Mouse (Mus musculus) cortical plate, adult 2 months (tissue): Measurements from ENCODE around the gene Vmn1r39. TPM values are rescaled to one million over a fixed set of nuclear protein-coding genes. Genes with fewer than 3 reads are reported as not detected.
"Not testable (repeated sequence)": the region's sequence is repeated elsewhere in the genome, so short reads cannot be mapped to it uniquely, and the experiment has no call there.

Source experiments
- H3K27ac ChIP-seq: fragments of 200-500 bp; 2 replicates; pipeline ENCODE4 v1.5.1; 2012; ENCODE audit warnings: low read length, control low read depth, inconsistent platforms; ENCODE audit not compliant: insufficient read depth
- H3K4me1 ChIP-seq: fragments of 200-500 bp; 2 replicates; pipeline ENCODE4 v1.6.1; 2011; ENCODE audit warnings: low read length; ENCODE audit not compliant: control insufficient read depth, insufficient read depth
- H3K4me3 ChIP-seq: fragments of 200-500 bp; 2 replicates; pipeline ENCODE4 v1.5.1; 2011; ENCODE audit warnings: mild to moderate bottlenecking, low read length, control low read depth; ENCODE audit not compliant: insufficient read depth
- CTCF ChIP-seq: fragments of 200-500 bp; IDR thresholded peaks from 2 replicates; pipeline ENCODE4 v1.5.1; 2011; ENCODE audit warnings: mild to moderate bottlenecking, control low read depth, low read length; ENCODE audit not compliant: insufficient read depth; ENCODE audit errors: extremely low read depth
- POLR2A ChIP-seq: fragments of 200-500 bp; IDR thresholded peaks from 2 replicates; pipeline ENCODE4 v1.6.1; 2011; ENCODE audit warnings: mild to moderate bottlenecking, low read length, control low read depth; ENCODE audit not compliant: insufficient read depth; ENCODE audit errors: extremely low read depth
- polyA plus RNA-seq: library from polyadenylated mRNA; depleted of rRNA; stranded (reverse); fragments of >200 nt; gene quantifications from 2 replicates; pipeline ENCODE4 v1.2.3, GENCODE M21; 2012; rRNA removed

Gene Vmn1r39
- not detected in 2 replicates for polyA plus RNA-seq

DNA sequence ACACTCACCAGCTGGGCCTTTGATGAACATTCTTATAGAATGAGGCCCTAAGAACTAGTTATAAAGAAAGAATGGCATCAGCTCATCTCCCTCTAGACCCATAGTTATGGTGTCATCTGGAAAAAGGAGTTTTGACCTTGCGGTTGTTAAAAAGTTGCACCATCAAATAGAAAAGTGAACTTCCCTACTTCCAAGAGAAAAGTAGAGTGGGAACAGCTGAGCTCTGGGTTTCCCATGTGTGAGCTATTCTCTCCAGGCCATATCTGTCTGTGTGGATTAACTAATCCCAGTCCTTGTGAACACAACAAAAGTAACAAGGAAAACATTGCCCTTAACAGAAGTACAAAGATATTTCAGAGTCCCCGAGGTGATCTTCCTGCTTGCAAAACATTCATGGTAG, at the start of gene Vmn1r39:
Gene Vmn1r39, minus strand, starts transcription at position 101 of the 400 bp plus-strand sequence.
- TF ChIP-seq POLR2A (no peak), CTCF (no peak)
- Histone ChIP-seq H3K4me1 (no peaks in the 10 kb centered on the region), H3K27ac (no peak within 1 kb of the TSS), H3K4me3 (no peak within 1 kb of the TSS)

DNA sequence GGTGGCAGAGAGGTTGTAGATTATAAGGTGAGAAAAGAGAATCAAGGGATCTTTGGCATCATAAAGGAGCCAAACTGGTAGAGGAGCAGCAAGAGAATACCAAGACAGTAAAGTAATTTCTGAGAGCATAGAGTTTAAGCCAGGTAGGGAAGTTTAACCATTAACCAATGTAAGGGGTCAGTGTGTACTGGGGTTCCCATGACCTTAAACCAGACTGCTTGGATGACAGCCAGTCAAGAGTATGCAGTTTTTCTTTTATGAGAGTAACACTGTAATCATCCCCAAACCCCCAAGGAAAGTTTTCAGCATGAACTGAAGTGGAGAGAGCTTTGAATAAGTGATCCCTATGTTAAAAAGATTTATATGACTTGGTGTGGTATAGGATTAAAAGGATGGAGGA, 49.0 kb upstream of the Vmn1r39 start:
- Histone ChIP-seq H3K4me3 (no peak overlapping the region), H3K4me1 (no peaks in the 10 kb centered on the region), H3K27ac (no peak overlapping the region)
- no peak for TF ChIP-seq CTCF
- no peak for TF ChIP-seq POLR2A

DNA sequence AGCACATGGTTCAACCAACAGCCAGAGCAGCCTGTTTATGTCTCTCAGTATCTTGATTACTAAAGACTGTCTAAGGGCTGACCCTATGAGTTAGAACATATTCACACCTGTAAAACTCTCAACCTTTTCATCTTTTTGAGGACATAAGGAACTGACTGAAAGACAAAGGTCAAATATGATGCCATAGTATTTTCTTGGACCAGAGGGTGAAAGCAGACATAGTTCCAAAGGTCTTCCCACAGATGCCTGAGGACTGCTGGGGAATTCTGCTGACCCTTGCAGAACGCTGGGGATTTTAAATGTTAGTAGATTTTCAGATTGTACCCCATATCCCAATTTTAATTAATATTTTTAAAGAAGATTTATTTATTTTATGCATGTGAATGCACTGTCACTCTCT, 47.9 kb upstream of the Vmn1r39 start:
- Histone ChIP-seq H3K4me1 (no peaks in the 10 kb centered on the region), H3K4me3 (no peak overlapping the region), H3K27ac (no peak overlapping the region)
- TF ChIP-seq POLR2A (no peak), CTCF (no peak)

DNA sequence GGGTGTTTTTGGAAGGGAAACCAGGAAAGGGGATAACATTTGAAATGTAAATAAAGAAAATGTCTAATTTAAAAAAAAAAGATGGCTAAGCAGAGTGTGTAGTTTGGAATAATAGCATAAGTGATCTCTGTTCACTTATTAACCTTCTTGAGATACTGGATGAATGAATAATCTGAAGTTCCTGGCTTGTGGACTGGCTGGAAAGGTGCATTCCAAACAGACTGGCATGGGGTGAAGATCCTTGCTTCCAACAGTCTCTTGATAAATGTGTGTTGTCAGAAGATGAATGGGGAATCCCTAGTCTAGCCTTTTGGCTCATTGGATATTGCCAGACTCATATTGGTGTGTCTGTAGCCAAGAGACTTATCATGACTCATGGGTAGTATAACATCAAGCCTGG, 45.8 kb upstream of the Vmn1r39 start:
- TF ChIP-seq POLR2A: no peak

DNA sequence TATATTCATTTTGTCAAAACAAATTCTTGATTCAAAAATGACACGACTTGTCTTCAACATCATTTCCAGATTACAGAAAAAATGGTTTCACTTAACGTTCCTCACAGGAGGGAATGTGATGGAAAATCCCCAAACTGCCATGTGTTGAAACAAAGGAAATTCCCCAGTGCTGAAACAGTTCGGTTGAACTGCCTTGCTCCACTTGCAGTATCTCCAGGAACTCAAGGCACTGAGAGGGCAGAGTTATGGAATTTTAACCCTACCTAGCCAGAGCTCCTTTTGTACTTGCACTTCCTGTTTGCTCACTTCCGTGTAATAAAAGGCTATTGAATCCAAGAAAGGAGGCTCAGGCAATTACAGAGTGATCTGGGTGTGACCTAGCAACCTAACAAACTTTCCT, 38.5 kb upstream of the Vmn1r39 start:
- no peak overlapping the region for H3K4me3 ChIP-seq
- H3K4me1 ChIP-seq: no peaks in the 10 kb centered on the region
- no peak for TF ChIP-seq CTCF
- no peak for TF ChIP-seq POLR2A
- H3K27ac ChIP-seq: no peak overlapping the region

More for the DNA sequence above, 45.8 kb upstream of the Vmn1r39 start:
- H3K4me3 ChIP-seq: no peak overlapping the region
- H3K4me1 ChIP-seq: no peaks in the 10 kb centered on the region
- no peak overlapping the region for H3K27ac ChIP-seq

DNA sequence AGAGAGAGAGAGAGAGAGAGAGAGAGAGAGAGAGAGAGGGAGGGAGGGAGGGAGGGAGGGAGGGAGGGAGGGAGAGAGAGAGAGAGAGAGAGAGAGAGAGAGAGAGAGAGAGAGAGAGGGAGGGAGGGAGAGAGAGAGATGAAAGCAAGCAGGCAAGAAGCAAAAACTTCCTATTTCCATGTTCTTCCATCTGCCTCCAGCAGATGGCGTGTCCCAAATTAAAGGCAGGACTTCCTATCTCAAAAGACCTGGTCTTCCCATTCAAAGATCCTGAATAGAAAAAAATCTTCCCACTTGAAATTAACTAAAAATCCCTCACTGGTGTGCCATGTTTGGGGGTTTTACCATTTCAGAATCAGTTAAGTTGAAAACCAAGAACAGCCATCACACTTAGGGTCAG, 30.2 kb upstream of the Vmn1r39 start:
- TF ChIP-seq CTCF: peak; percentile 48; the same call in 1 of the 2 replicates
- H3K4me3 ChIP-seq, H3K4me1 ChIP-seq, H3K27ac ChIP-seq: not testable (repeated sequence)

DNA sequence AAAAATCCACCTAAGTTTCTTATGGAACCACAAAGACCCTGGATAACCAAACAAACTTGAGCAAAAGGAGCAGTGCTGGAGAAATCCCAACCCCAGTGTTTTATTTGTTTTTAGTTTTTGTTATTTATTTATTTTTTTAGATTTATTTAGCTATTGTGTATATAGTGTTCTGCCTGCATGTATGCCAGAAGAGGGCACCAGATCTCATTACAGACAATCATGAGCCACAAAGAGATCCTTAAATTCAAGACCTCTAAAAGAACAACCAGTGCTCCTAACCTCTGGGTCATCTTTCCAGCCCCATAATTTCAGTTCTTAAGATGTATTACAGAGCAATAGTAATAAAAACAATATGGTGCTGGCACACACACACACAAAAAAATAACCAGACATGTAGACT, 26.5 kb upstream of the Vmn1r39 start:
- H3K27ac ChIP-seq: no peak overlapping the region
- no peaks in the 10 kb centered on the region for H3K4me1 ChIP-seq
- TF ChIP-seq CTCF: no peak
- TF ChIP-seq POLR2A: no peak
- H3K4me3 ChIP-seq: no peak overlapping the region

DNA sequence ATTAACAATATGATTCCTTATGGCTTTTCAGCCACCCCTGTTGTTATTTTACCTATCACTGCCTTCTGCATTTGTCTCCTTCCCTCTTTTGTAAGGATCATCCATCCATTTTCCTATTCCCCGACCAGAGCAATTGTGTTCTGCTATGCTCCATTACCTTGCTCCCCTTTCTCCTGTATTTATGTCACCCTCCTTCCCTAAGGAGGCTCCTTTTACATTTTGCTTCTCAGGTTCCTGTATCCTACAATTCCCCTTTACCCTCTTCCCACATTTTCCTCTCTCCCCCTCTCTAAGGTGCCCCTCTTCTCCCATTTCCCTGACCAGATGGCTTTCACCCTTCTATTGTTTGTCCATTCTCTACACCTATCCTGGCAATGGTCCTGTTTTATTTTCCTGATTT, 4.1 kb downstream of the Vmn1r39 start:
- no peaks in the 10 kb centered on the region for H3K4me1 ChIP-seq
- TF ChIP-seq POLR2A (no peak), CTCF (no peak)
- no peak overlapping the region for H3K4me3 ChIP-seq
- no peak overlapping the region for H3K27ac ChIP-seq

DNA sequence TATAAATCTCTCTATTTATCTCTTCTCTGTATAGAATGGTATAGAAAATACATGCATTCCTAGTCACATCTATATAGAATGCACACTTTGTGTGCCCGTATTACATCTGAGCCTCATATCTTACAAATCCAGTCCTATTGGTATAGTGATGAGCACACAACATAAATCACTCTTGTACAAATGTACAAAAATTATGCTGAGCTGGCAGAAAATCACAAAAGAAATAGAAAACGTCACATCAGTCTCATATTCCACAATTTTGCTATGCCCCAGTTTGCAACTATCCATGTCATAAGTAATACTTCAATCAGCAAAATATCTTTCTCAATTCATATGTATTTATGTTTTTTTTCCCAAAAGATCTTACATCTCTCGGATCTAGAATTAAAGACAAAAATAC, 4.7 kb downstream of the Vmn1r39 start:
- H3K4me1 ChIP-seq: no peaks in the 10 kb centered on the region
- no peak overlapping the region for H3K27ac ChIP-seq
- no peak overlapping the region for H3K4me3 ChIP-seq
- TF ChIP-seq CTCF (no peak), POLR2A (no peak)

DNA sequence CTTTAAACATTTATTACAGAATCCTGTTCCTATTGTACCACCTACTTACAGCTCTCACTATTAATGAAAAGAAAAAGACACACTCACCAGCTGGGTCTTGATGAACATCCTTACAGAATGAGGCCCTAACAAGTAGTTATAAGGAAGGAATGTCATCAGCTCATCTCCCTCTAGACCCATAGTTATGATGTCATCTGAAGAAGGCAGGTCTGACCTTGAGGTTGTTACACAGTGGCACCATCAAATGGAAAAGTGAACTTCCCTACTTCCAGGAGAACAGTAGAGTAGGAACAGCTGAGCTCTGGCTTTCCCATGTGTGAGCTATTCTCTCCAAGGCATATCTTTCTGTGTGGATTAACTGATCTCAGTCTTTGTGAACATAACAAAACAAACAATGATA, 27.9 kb downstream of the Vmn1r39 start, which contains the start of gene Vmn1r38:
Gene Vmn1r38, minus strand, starts transcription at position 101 of the 400 bp plus-strand sequence.
- not testable (repeated sequence) for H3K27ac ChIP-seq, H3K4me1 ChIP-seq, H3K4me3 ChIP-seq

Other genes starting within 250 kb of the Vmn1r39 start
- not detected in 2 replicates for gene Vmn1r33, start 192.3 kb downstream of the Vmn1r39 start, polyA plus RNA-seq
- not detected in 2 replicates for gene Vmn1r34, start 166.7 kb downstream of the Vmn1r39 start, polyA plus RNA-seq
- gene Vmn1r35, start 124.7 kb downstream of the Vmn1r39 start, polyA plus RNA-seq: not detected in 2 replicates
- gene Vmn1r36, start 91.4 kb downstream of the Vmn1r39 start, polyA plus RNA-seq: not detected in 2 replicates
- gene Vmn1r37, start 81.2 kb downstream of the Vmn1r39 start, polyA plus RNA-seq: not detected in 2 replicates
- gene Vmn1r38, start 28.0 kb downstream of the Vmn1r39 start, polyA plus RNA-seq: not detected in 2 replicates
- 55.5 and 58.7 TPM in 2 replicates for gene Gng12, start 85.8 kb upstream of the Vmn1r39 start, polyA plus RNA-seq
- 17.5 and 19.9 TPM in 2 replicates for gene Gadd45a, start 226.8 kb upstream of the Vmn1r39 start, polyA plus RNA-seq